In genomic region chr9:43104526-43104872, GRCm38 (mm10) we compare ENCODE assay signal across 8 mouse cellular contexts. TPM values are rescaled to one million over a fixed set of nuclear protein-coding genes. Genes with fewer than 3 reads are reported as not detected.
A peak's percentile ranks its signal among the peaks of the same experiment; 100 is the strongest.
DNase-seq lines count a peak whose midpoint lies in the region; ATAC-seq and TF ChIP-seq lines count a peak whose summit lies in the region.

No protein-coding gene starts in this region.

- H3K9me3 ChIP-seq in embryonic facial prominence, embryonic 15.5 days (replicated peaks) = no peaks in the 10 kb centered on the region
- no peaks in the 10 kb centered on the region for H3K9me3 ChIP-seq in kidney, embryonic 16.5 days (ENCODE audit: low read length)
- H3K9me3 ChIP-seq in neural tube, embryonic 13.5 days = no peaks in the 10 kb centered on the region

- TF ChIP-seq CTCF in liver, adult 2 months (IDR thresholded peaks at IDR 0.05; ENCODE audit: low read depth, low read length) = no peak

- H3K4me1 ChIP-seq in liver, adult 2 months (ENCODE audit: control insufficient read depth, insufficient read depth, low read length) = peaks cover 20% of the 10 kb centered on the region
- peaks cover 43% of the 10 kb centered on the region for H3K4me1 ChIP-seq in embryonic facial prominence, embryonic 15.5 days
- peaks cover 36% of the 10 kb centered on the region for H3K4me1 ChIP-seq in kidney, embryonic 16.5 days (ENCODE audit: insufficient read depth, low read length)
- peaks cover 48% of the 10 kb centered on the region for H3K4me1 ChIP-seq in neural tube, embryonic 13.5 days (replicated peaks)

- WGBS in liver, adult 2 months = under 1% methylated on average over 4 of the region's 4 CpGs
- WGBS in embryonic facial prominence, embryonic 15.5 days = 0% methylated on average over 4 of the region's 4 CpGs
- 0% methylated on average over 4 of the region's 4 CpGs for WGBS in kidney, embryonic 16.5 days
- WGBS in neural tube, embryonic 13.5 days = 2% methylated on average over 4 of the region's 4 CpGs

- peak; percentile 89 for DNase-seq in liver, adult 2 months (ENCODE audit: extremely low read depth, low read depth, low spot score)
- DNase-seq in liver = no peak
- no peak for DNase-seq in ovary, postnatal 36 days (ENCODE audit: low spot score)
- DNase-seq in left cerebral cortex, adult 9 months (ENCODE audit: low spot score in 2 of 2) = no peak
- no peak for DNase-seq in urinary bladder, postnatal 4 days (ENCODE audit: low spot score in 2 of 2)

- no peak for ATAC-seq in embryonic facial prominence, embryonic 15.5 days (ENCODE audit: insufficient number of reproducible peaks, low FRiP score, low TSS enrichment, low read depth)
- ATAC-seq in kidney, embryonic 16.5 days (ENCODE audit: low FRiP score, low TSS enrichment) = no peak
- ATAC-seq in neural tube, embryonic 13.5 days (ENCODE audit: low read depth) = no peak

- H3K27ac ChIP-seq in liver, adult 2 months (replicated peaks; ENCODE audit: insufficient read depth, low read depth, low read length) = peak overlapping the region; percentile 88
- H3K27ac ChIP-seq in embryonic facial prominence, embryonic 15.5 days (replicated peaks) = no peak overlapping the region
- peak overlapping the region; percentile 94 for H3K27ac ChIP-seq in kidney, embryonic 16.5 days (ENCODE audit: low read length)
- H3K27ac ChIP-seq in neural tube, embryonic 13.5 days (replicated peaks) = no peak overlapping the region; the same call in 1 of the 2 replicates

- no peak for TF ChIP-seq POLR2A in liver, adult 2 months (IDR thresholded peaks at IDR 0.05; ENCODE audit: extremely low read depth, insufficient read depth, low read length)

- no peaks in the 10 kb centered on the region for H3K27me3 ChIP-seq in liver, adult 2 months (ENCODE audit: control insufficient read depth, insufficient read depth, low read length)
- H3K27me3 ChIP-seq in embryonic facial prominence, embryonic 15.5 days = no peaks in the 10 kb centered on the region
- H3K27me3 ChIP-seq in kidney, embryonic 16.5 days (ENCODE audit: insufficient read depth, low read length) = no peaks in the 10 kb centered on the region
- no peaks in the 10 kb centered on the region for H3K27me3 ChIP-seq in neural tube, embryonic 13.5 days

- no peaks in the 10 kb centered on the region for H3K36me3 ChIP-seq in liver, adult 2 months (ENCODE audit: control insufficient read depth, insufficient read depth, low read length)
- H3K36me3 ChIP-seq in embryonic facial prominence, embryonic 15.5 days = no peaks in the 10 kb centered on the region
- H3K36me3 ChIP-seq in kidney, embryonic 16.5 days (ENCODE audit: insufficient read depth, low read length) = no peaks in the 10 kb centered on the region
- no peaks in the 10 kb centered on the region for H3K36me3 ChIP-seq in neural tube, embryonic 13.5 days

- peak overlapping the region; percentile 75 for H3K4me3 ChIP-seq in liver, adult 2 months (ENCODE audit: insufficient read depth, low read depth, low read length)
- H3K4me3 ChIP-seq in embryonic facial prominence, embryonic 15.5 days (replicated peaks) = peak overlapping the region; percentile 82
- peak overlapping the region; percentile 88 for H3K4me3 ChIP-seq in kidney, embryonic 16.5 days (ENCODE audit: low read length)
- H3K4me3 ChIP-seq in neural tube, embryonic 13.5 days = peak overlapping the region; percentile 90

- H3K9ac ChIP-seq in liver, adult 2 months (ENCODE audit: low read depth, low read length) = peak overlapping the region; percentile 81
- peak overlapping the region; percentile 81; the same call in 1 of the 2 replicates for H3K9ac ChIP-seq in embryonic facial prominence, embryonic 15.5 days
- peak overlapping the region; percentile 95 for H3K9ac ChIP-seq in kidney, embryonic 16.5 days (replicated peaks; ENCODE audit: low read length)
- peak overlapping the region; percentile 97 for H3K9ac ChIP-seq in neural tube, embryonic 13.5 days

- peak overlapping the region; percentile 85 for H3K4me2 ChIP-seq in embryonic facial prominence, embryonic 15.5 days (replicated peaks)
- peak overlapping the region; percentile 77 for H3K4me2 ChIP-seq in kidney, embryonic 16.5 days (replicated peaks; ENCODE audit: low read depth, low read length)
- peak overlapping the region; percentile 97 for H3K4me2 ChIP-seq in neural tube, embryonic 13.5 days

- H3K79me2 ChIP-seq in liver, adult 2 months (ENCODE audit: control insufficient read depth, insufficient read depth, low read length) = peaks cover 20% of the 10 kb centered on the region

RNA-seq across cellular contexts. Expression of gene Arhgef12, which starts 2.5 kb away (rescaled TPM):
- 62.3 and 77.7 TPM in 2 replicates for total RNA-seq in liver, adult 2 months (2014; rRNA removed)
- 20.8 and 22.9 TPM in 2 replicates for polyA plus RNA-seq in liver, adult 2 months (2012; rRNA removed)
- 12.2 and 14.3 TPM in 2 replicates for polyA plus RNA-seq in embryonic facial prominence, embryonic 15.5 days (2015; fragmentation: Nextera tagmentation; extraction: Ambion mirVana)
- polyA plus RNA-seq in kidney, embryonic 16.5 days (2015; fragmentation: Nextera tagmentation; extraction: Ambion mirVana) = 13.0 and 16.5 TPM in 2 replicates
- polyA plus RNA-seq in neural tube, embryonic 13.5 days (2015; fragmentation: Nextera tagmentation; extraction: Ambion mirVana) = 15.3 and 19.9 TPM in 2 replicates

RNA-seq across cellular contexts. Expression of gene Tmem136, which starts 11.9 kb away (rescaled TPM):
- 0.34 and 0.37 TPM in 2 replicates for total RNA-seq in liver, adult 2 months (2014; rRNA removed)
- polyA plus RNA-seq in liver, adult 2 months (2012; rRNA removed) = 0.17 and 0.32 TPM in 2 replicates
- 5.7 TPM in 2 replicates for polyA plus RNA-seq in embryonic facial prominence, embryonic 15.5 days (2015; fragmentation: Nextera tagmentation; extraction: Ambion mirVana)
- 9.2 and 9.7 TPM in 2 replicates for polyA plus RNA-seq in kidney, embryonic 16.5 days (2015; fragmentation: Nextera tagmentation; extraction: Ambion mirVana)
- polyA plus RNA-seq in neural tube, embryonic 13.5 days (2015; fragmentation: Nextera tagmentation; extraction: Ambion mirVana) = 12.9 and 13.2 TPM in 2 replicates

Comparison
In these comparisons a context has a peak if more than half of its experiments do, and no peak if none do; other contexts are left out.
1. H3K27ac ChIP-seq: peak in liver, adult 2 months (single experiment) and kidney, embryonic 16.5 days (single experiment); none in embryonic facial prominence, embryonic 15.5 days (single experiment) and neural tube, embryonic 13.5 days (single experiment).
2. Peak in every context shown above with its lines, with median percentiles within 50 percentile points of each other: H3K4me3 ChIP-seq, H3K9ac ChIP-seq and H3K4me2 ChIP-seq.